Comparison of ENCODE assay signal across 33 mouse cellular contexts in the genomic region with DNA sequence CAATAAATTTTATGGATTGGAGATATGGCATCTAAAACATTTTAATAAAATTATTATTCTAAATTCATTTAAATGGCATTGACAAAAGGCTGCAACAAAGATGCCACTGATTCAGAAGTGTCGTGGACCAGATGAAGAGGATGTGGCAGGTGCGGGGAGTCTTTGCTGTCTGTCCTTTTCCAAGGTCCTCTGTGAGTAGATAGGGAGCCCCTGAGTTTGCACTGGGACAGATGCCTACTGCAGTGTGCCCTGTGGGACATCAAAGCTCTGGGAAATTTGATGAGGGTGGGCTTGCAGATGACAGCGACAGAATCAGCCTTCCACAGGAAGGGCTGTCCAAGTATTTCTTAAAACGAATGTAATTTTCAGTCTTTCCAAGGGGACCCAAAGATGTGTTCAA.
"Had no signal": no experiment of that assay in that cellular context is flagged by ENCODE, and none has a peak within 500 bp of the region (broad histone marks: within the 10 kb centered on the region; RNA-seq: fewer than 3 reads in every experiment).

No protein-coding gene starts in this region.

- H3K27ac ChIP-seq: heart, embryonic 10.5 days; heart, embryonic 13.5 days; heart, embryonic 15.5 days; hindbrain, embryonic 10.5 days; hindbrain, embryonic 12.5 days; hindbrain, embryonic 13.5 days; hindbrain, embryonic 14.5 days; hindbrain, embryonic 15.5 days; hindbrain, postnatal 0 days; kidney, embryonic 15.5 days; kidney, postnatal 0 days; layer of hippocampus, adult 2 months; left cerebral cortex, adult 2 months had no signal

- H3K36me3 ChIP-seq: heart, embryonic 10.5 days; heart, embryonic 12.5 days; heart, embryonic 13.5 days; heart, embryonic 15.5 days; hindbrain, embryonic 10.5 days; hindbrain, embryonic 12.5 days; hindbrain, embryonic 13.5 days; hindbrain, embryonic 15.5 days; kidney, embryonic 15.5 days had no signal

- H3K4me2 ChIP-seq: heart, embryonic 11.5 days; heart, embryonic 12.5 days; heart, embryonic 13.5 days; heart, embryonic 15.5 days; hindbrain, embryonic 12.5 days; hindbrain, embryonic 13.5 days; hindbrain, embryonic 14.5 days; hindbrain, embryonic 15.5 days; kidney, embryonic 15.5 days had no signal

- H3K9ac ChIP-seq: heart, embryonic 12.5 days; heart, embryonic 13.5 days; heart, embryonic 15.5 days; hindbrain, embryonic 12.5 days; hindbrain, embryonic 13.5 days; hindbrain, embryonic 14.5 days; hindbrain, embryonic 15.5 days; kidney, embryonic 15.5 days had no signal

- ATAC-seq: hindbrain, embryonic 16.5 days; hindbrain, postnatal 0 days; inflammation-experienced regulatory T-cells, adult 6 months had no signal

- DNase-seq: heart, postnatal 10 days; heart, postnatal 14 days; heart, postnatal 36 days; heart, postnatal 4 days; kidney, adult 11 months; kidney, adult 18-20 months; kidney, adult 2 months; kidney, adult 8-10 months; kidney, adult 9 months; kidney, postnatal 10 days; kidney, postnatal 14 days; kidney, postnatal 25 days; kidney, postnatal 36 days; kidney, postnatal 4 days; layer of hippocampus, adult 9-11 months; layer of hippocampus, postnatal 36 days had no signal

- H3K4me1 ChIP-seq: heart, embryonic 15.5 days; hindbrain, embryonic 10.5 days; hindbrain, embryonic 12.5 days; hindbrain, embryonic 13.5 days; hindbrain, embryonic 15.5 days; kidney, embryonic 15.5 days had no signal

- H3K9me3 ChIP-seq: heart, embryonic 10.5 days; heart, embryonic 12.5 days; heart, embryonic 13.5 days; heart, embryonic 15.5 days; hindbrain, embryonic 10.5 days; hindbrain, embryonic 12.5 days; hindbrain, embryonic 13.5 days; hindbrain, embryonic 15.5 days; kidney, embryonic 15.5 days had no signal

- H3K27me3 ChIP-seq: heart, embryonic 12.5 days; heart, embryonic 13.5 days; heart, embryonic 15.5 days; hindbrain, embryonic 12.5 days; hindbrain, embryonic 13.5 days; hindbrain, embryonic 15.5 days; kidney, embryonic 15.5 days had no signal

- H3K4me3 ChIP-seq: heart, embryonic 10.5 days; heart, embryonic 12.5 days; heart, embryonic 13.5 days; heart, embryonic 15.5 days; hindbrain, embryonic 10.5 days; hindbrain, embryonic 12.5 days; hindbrain, embryonic 13.5 days; hindbrain, embryonic 15.5 days; kidney, embryonic 15.5 days; layer of hippocampus, adult 2 months; left cerebral cortex, adult 2 months had no signal
